Mouse (Mus musculus): Measurements from ENCODE around the gene Gpr3. TPM values are rescaled to one million over a fixed set of nuclear protein-coding genes. Genes with fewer than 3 reads are reported as not detected.

Gpr3 gene
- total RNA-seq, 2 experiments from 2014 or later: 0.36 TPM; not detected in 1

GRCm38 (mm10) chr4:133175998-133176760, 36.2 kb downstream of the Gpr3 start:
- ATAC-seq (replicated peaks; ENCODE audit: poor library complexity, severe bottlenecking): 0 out of 2 replicates have a peak, but pooled peaks have one; percentile 6

GRCm38 (mm10) chr4:133175274-133175673, 37.1 kb downstream of the Gpr3 start:
- ATAC-seq (replicated peaks; ENCODE audit: poor library complexity, severe bottlenecking): no peak

GRCm38 (mm10) chr4:133174361-133174760, 38.0 kb downstream of the Gpr3 start:
- 0 out of 2 replicates have a peak, but pooled peaks have one; percentile 10 for ATAC-seq (replicated peaks; ENCODE audit: poor library complexity, severe bottlenecking)

- no peak for ATAC-seq (replicated peaks; ENCODE audit: poor library complexity, severe bottlenecking)
Observed at GRCm38 (mm10) chr4:133172451-133172850, 39.9 kb downstream of the Gpr3 start.

GRCm38 (mm10) chr4:133170616-133171015, 41.7 kb downstream of the Gpr3 start:
- peak; percentile 31 for ATAC-seq (replicated peaks; ENCODE audit: poor library complexity, severe bottlenecking)

- peak; percentile 80 for ATAC-seq (replicated peaks; ENCODE audit: poor library complexity, severe bottlenecking)
Observed at GRCm38 (mm10) chr4:133170056-133170524, 42.2 kb downstream of the Gpr3 start.

GRCm38 (mm10) chr4:133169237-133170055, 42.9 kb downstream of the Gpr3 start:
- ATAC-seq (replicated peaks; ENCODE audit: poor library complexity, severe bottlenecking): peak; percentile 83

- no peak for ATAC-seq (replicated peaks; ENCODE audit: poor library complexity, severe bottlenecking)
Observed at GRCm38 (mm10) chr4:133166773-133167172, 45.6 kb downstream of the Gpr3 start.

- no peak for ATAC-seq (replicated peaks; ENCODE audit: poor library complexity, severe bottlenecking)
Observed at GRCm38 (mm10) chr4:133162196-133162595, 50.1 kb downstream of the Gpr3 start.

GRCm38 (mm10) chr4:133160821-133161220, 51.5 kb downstream of the Gpr3 start:
- ATAC-seq (replicated peaks; ENCODE audit: poor library complexity, severe bottlenecking): no peak

- ATAC-seq (replicated peaks; ENCODE audit: poor library complexity, severe bottlenecking): no peak
Observed at GRCm38 (mm10) chr4:133160211-133160610, 52.1 kb downstream of the Gpr3 start.

GRCm38 (mm10) chr4:133159646-133160045, 52.7 kb downstream of the Gpr3 start:
- ATAC-seq (replicated peaks; ENCODE audit: poor library complexity, severe bottlenecking): peak; percentile 86

Other genes with a start within 250 kb of the Gpr3 start
- not detected in 2 replicates for gene Fgr, start 238.4 kb downstream of the Gpr3 start, total RNA-seq (2014; fragmentation: Nextera tagmentation)
- 0.99 and 2.4 TPM in 2 replicates for gene Fgr, start 238.4 kb downstream of the Gpr3 start, total RNA-seq (2017)
- gene Ahdc1, start 201.3 kb downstream of the Gpr3 start, total RNA-seq (2014; fragmentation: Nextera tagmentation): 1.3 and 4.7 TPM in 2 replicates
- 0.26 and 0.93 TPM in 2 replicates for gene Ahdc1, start 201.3 kb downstream of the Gpr3 start, total RNA-seq (2017)
- gene Wasf2, start 82.0 kb downstream of the Gpr3 start, total RNA-seq (2014; fragmentation: Nextera tagmentation): 109 and 147 TPM in 2 replicates
- 34.1 and 37.3 TPM in 2 replicates for gene Wasf2, start 82.0 kb downstream of the Gpr3 start, total RNA-seq (2017)
- gene Cd164l2, start 405 bp downstream of the Gpr3 start, total RNA-seq (2014; fragmentation: Nextera tagmentation): not detected in 2 replicates
- gene Cd164l2, start 405 bp downstream of the Gpr3 start, total RNA-seq (2017): not detected in 2 replicates
- 0.19 and 2.0 TPM in 2 replicates for gene Map3k6, start 28.3 kb upstream of the Gpr3 start, total RNA-seq (2014; fragmentation: Nextera tagmentation)
- gene Map3k6, start 28.3 kb upstream of the Gpr3 start, total RNA-seq (2017): 3.7 and 4.1 TPM in 2 replicates
- 1.8 and 6.1 TPM in 2 replicates for gene Sytl1, start 50.6 kb upstream of the Gpr3 start, total RNA-seq (2014; fragmentation: Nextera tagmentation)
- gene Sytl1, start 50.6 kb upstream of the Gpr3 start, total RNA-seq (2017): 2.2 and 2.6 TPM in 2 replicates
- gene Tmem222, start 65.3 kb upstream of the Gpr3 start, total RNA-seq (2014; fragmentation: Nextera tagmentation): 52.0 and 54.1 TPM in 2 replicates
- 16.0 and 20.0 TPM in 2 replicates for gene Tmem222, start 65.3 kb upstream of the Gpr3 start, total RNA-seq (2017)
- 10.2 and 10.7 TPM in 2 replicates for gene Wdtc1, start 140.9 kb upstream of the Gpr3 start, total RNA-seq (2014; fragmentation: Nextera tagmentation)
- gene Wdtc1, start 140.9 kb upstream of the Gpr3 start, total RNA-seq (2017): 7.2 and 9.1 TPM in 2 replicates
- 17.4 and 22.1 TPM in 2 replicates for gene Slc9a1, start 157.2 kb upstream of the Gpr3 start, total RNA-seq (2014; fragmentation: Nextera tagmentation)
- 9.9 and 14.6 TPM in 2 replicates for gene Slc9a1, start 157.2 kb upstream of the Gpr3 start, total RNA-seq (2017)

Measured in granulocyte monocyte progenitor cell, adult 5-6 weeks (primary cell).